ENCODE assay signal across 8 mouse cellular contexts in the genomic region with DNA sequence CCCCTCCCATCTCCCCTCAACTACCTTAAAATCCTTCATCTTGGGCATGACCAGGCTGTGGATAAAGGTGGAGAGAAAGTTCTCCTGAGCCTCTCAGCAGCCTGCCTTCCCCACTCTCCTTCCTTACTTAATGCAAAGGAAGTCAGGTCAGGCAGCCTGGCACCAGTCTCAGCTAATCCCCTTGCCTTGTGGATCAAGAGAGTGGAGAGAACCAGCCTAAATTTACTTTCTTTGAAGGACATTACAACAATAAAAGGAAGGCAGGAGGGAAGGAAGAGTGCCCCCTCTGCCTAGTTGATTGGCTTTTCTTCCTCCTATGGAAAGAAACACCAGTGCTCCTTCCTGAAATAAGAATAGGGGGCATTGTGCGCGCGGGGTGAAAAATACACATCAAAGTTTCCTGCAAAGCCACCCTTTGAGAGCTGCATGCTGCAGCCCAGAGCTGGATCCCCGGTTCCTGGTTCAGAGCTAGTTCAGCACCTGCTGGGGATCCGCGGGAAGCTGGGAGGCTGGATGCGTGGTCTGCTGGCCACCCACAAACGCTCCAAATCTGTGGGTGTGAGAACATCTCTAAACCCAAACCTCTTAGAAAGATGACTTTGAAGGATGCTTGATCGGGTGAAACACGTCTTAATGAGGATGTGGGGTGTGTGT. TPM values are rescaled to one million over a fixed set of nuclear protein-coding genes. Genes with fewer than 3 reads are reported as not detected.
DNase-seq lines count a peak whose midpoint lies in the region; ATAC-seq and TF ChIP-seq lines count a peak whose summit lies in the region.

No protein-coding gene starts in this region.

- H3K9me3 ChIP-seq in liver, embryonic 14.5 days (ENCODE audit: control insufficient read depth, low read length): no peaks in the 10 kb centered on the region
- H3K9me3 ChIP-seq in neural tube, embryonic 14.5 days (ENCODE audit: control insufficient read depth, low read length): no peaks in the 10 kb centered on the region

- H3K9ac ChIP-seq in liver, embryonic 14.5 days (replicated peaks): no peak overlapping the region
- 0 out of 2 replicates have a peak overlapping the region, but pooled peaks have one; percentile 32 for H3K9ac ChIP-seq in neural tube, embryonic 14.5 days (replicated peaks; ENCODE audit: low read depth, low read length)

- H3K4me3 ChIP-seq in gastrocnemius, adult 2 months: peak overlapping the region; percentile 73
- H3K4me3 ChIP-seq in liver, embryonic 14.5 days (ENCODE audit: insufficient read depth in 1 of 2, low read depth in 2 of 2, low read length in 2 of 2): peak overlapping the region; percentile 28 to 39; a peak in 3 of 4 replicates
- H3K4me3 ChIP-seq in neural tube, embryonic 14.5 days (ENCODE audit: low read depth, low read length): peak overlapping the region; percentile 29

- ATAC-seq in liver, embryonic 14.5 days (ENCODE audit: insufficient read depth): 0 out of 2 replicates have a peak, but pooled peaks have one; percentile 24
- peak; percentile 60 for ATAC-seq in neural tube, embryonic 14.5 days (ENCODE audit: low read depth)

- DNase-seq in gastrocnemius, adult 2 months: peak; percentile 21
- DNase-seq in gastrocnemius, postnatal 36 days: no peak
- peak; percentile 26 for DNase-seq in urinary bladder, postnatal 25 days (ENCODE audit: low spot score)
- no peak for DNase-seq in urinary bladder, postnatal 10 days (ENCODE audit: low spot score)
- peak; percentile 28 for DNase-seq in heart, postnatal 4 days
- no peak for DNase-seq in liver, embryonic 14.5 days (ENCODE audit: low read depth in 3 of 3, low spot score in 3 of 3)
- DNase-seq in adipocyte (ENCODE audit: low spot score): no peak

- H3K27me3 ChIP-seq in liver, embryonic 14.5 days (ENCODE audit: control insufficient read depth, insufficient read depth, low read length): no peaks in the 10 kb centered on the region
- H3K27me3 ChIP-seq in neural tube, embryonic 14.5 days (ENCODE audit: control insufficient read depth, insufficient read depth, low read length): 0 out of 2 replicates have a peak, but pooled peaks cover 6% of the 10 kb centered on the region

- intact Hi-C loops in gastrocnemius, adult 2 months (cut with DNase I): loop anchor here (10.0 kb wide), 1 partner anchor 96 kb away; no protein-coding TSS in a partner anchor
- intact Hi-C loops in gastrocnemius, postnatal 36 days (cut with DNase I): loop anchor here (5.0 kb wide), 1 partner anchor 99 kb away; no protein-coding TSS in a partner anchor

- H3K36me3 ChIP-seq in liver, embryonic 14.5 days (replicated peaks; ENCODE audit: control insufficient read depth, insufficient read depth, low read depth): no peaks in the 10 kb centered on the region
- no peaks in the 10 kb centered on the region for H3K36me3 ChIP-seq in neural tube, embryonic 14.5 days (ENCODE audit: control insufficient read depth, insufficient read depth, low read length)

- no peak for TF ChIP-seq CTCF in gastrocnemius, adult 2 months (IDR thresholded peaks at IDR 0.05)
- TF ChIP-seq CTCF in liver, embryonic 14.5 days (IDR thresholded peaks at IDR 0.05; ENCODE audit: low read depth): no peak

- peaks cover 0 to 3% of the 10 kb centered on the region in 2 experiments; a peak in 2 of 4 replicates for H3K4me1 ChIP-seq in liver, embryonic 14.5 days (replicated peaks; ENCODE audit: control insufficient read depth in 2 of 2, insufficient read depth in 2 of 2, low read length in 1 of 2)
- peaks cover 6% of the 10 kb centered on the region; the same call in 1 of the 2 replicates for H3K4me1 ChIP-seq in neural tube, embryonic 14.5 days (ENCODE audit: control insufficient read depth, insufficient read depth, low read length)

- no peak for TF ChIP-seq EP300 in liver, embryonic 14.5 days (IDR thresholded peaks at IDR 0.05; ENCODE audit: low read depth)

- H3K4me2 ChIP-seq in liver, embryonic 14.5 days (ENCODE audit: low read depth): peak overlapping the region; percentile 51
- peak overlapping the region; percentile 67 for H3K4me2 ChIP-seq in neural tube, embryonic 14.5 days (ENCODE audit: low read depth, low read length)

- WGBS in liver, embryonic 14.5 days (ENCODE audit: insufficient replicate concordance): under 1% methylated on average over 10 of the region's 10 CpGs
- whole genome bisulfite sequencing in neural tube, embryonic 14.5 days: under 1% methylated on average over 10 of the region's 10 CpGs

- H3K27ac ChIP-seq in gastrocnemius, adult 2 months: peak overlapping the region; percentile 31
- no peak overlapping the region for H3K27ac ChIP-seq in liver, embryonic 14.5 days
- no peak overlapping the region for H3K27ac ChIP-seq in neural tube, embryonic 14.5 days (ENCODE audit: low read depth, low read length)

RNA-seq across cellular contexts. Expression of gene Itga2, which starts 0.8 kb away (rescaled TPM):
- 1 to 10 TPM in 1 of 2 experiments, under 1 TPM in 1; 0.43 to 2.3 TPM for total RNA-seq in gastrocnemius, adult 2 months (2021)
- under 1 TPM; 0.74 to 0.79 TPM for total RNA-seq in gastrocnemius, postnatal 36 days (2021)
- 1 to 10 TPM; 5.0 to 5.2 TPM for total RNA-seq in heart, postnatal 4 days (2021)
- polyA plus RNA-seq in liver, embryonic 14.5 days (2012; rRNA removed): 0.29 and 0.47 TPM in 2 replicates
- polyA plus RNA-seq in liver, embryonic 14.5 days (2014; fragmentation: Nextera tagmentation; extraction: Ambion mirVana): 0.58 and 0.72 TPM in 2 replicates
- polyA plus RNA-seq in neural tube, embryonic 14.5 days (2014; fragmentation: Nextera tagmentation; extraction: Ambion mirVana): 1.3 and 1.9 TPM in 2 replicates

Comparison
In these comparisons a context has a peak if more than half of its experiments do, and no peak if none do; other contexts are left out.
1. DNase-seq: peak in gastrocnemius, adult 2 months (single experiment), urinary bladder, postnatal 25 days (single experiment) and heart, postnatal 4 days (single experiment); none in gastrocnemius, postnatal 36 days (0 of 2), urinary bladder, postnatal 10 days (single experiment), liver, embryonic 14.5 days (0 of 3) and adipocyte (single experiment).
2. Peak in every context shown above with its lines, with median percentiles within 50 percentile points of each other: H3K4me3 ChIP-seq.